Mouse (Mus musculus): ENCODE measurements around the gene Ddb2. TPM values are rescaled to one million over a fixed set of nuclear protein-coding genes. Genes with fewer than 3 reads are reported as not detected.

The Ddb2 gene
- polyA plus RNA-seq (2014; fragmentation: Nextera tagmentation; extraction: Ambion mirVana), result 11.4 and 12.6 TPM in 2 replicates

DNA sequence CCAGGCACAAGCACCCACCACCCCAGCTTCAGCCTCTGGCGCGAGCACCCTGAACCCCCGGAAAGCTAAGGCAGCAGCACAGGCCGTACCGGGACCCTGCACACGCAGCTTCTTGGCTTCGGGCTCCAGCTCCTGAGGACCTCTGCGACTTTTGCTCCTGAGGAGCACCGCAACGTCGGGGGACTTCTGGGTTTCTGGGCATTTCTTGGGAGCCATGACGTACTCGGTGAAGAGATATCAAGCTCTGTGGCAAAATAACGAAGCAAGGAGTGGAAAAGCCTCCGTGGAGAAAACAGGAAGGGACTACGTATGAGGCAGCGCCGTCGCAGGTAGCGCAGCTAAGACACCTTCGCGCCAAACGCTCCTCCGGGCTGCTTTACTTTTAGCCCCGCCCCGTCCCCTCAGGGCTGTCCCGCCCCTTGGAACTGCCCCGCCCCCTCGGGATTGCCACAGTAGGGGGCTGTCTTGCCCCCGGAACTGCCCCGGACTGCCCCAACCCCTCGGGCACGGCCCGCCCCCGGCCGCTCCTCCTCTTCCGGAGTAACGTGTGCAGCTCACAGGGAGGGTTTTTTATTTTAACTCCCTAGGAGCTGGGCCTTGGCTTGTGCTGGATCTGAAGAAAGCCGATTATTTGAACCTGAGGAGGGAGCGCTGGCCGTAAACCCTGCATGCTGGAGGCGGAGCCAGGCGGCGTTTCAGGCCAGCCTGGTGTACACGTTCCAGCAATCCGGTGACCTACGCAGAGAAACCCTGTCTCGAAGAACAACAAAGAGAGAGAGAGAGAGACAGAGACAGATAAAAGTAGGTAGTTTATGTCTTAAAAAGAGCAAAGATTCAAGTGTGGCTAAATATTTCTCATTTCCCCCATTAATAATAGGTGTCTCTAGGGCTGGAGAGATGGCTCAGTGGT, at the start of gene Ddb2:
Gene Ddb2 (minus strand): TSS at position 382 of the 910 bp plus-strand sequence.
- peak within 1 kb of the TSS; percentile 63 for H3K9ac ChIP-seq (replicated peaks; ENCODE audit: low read length)

DNA sequence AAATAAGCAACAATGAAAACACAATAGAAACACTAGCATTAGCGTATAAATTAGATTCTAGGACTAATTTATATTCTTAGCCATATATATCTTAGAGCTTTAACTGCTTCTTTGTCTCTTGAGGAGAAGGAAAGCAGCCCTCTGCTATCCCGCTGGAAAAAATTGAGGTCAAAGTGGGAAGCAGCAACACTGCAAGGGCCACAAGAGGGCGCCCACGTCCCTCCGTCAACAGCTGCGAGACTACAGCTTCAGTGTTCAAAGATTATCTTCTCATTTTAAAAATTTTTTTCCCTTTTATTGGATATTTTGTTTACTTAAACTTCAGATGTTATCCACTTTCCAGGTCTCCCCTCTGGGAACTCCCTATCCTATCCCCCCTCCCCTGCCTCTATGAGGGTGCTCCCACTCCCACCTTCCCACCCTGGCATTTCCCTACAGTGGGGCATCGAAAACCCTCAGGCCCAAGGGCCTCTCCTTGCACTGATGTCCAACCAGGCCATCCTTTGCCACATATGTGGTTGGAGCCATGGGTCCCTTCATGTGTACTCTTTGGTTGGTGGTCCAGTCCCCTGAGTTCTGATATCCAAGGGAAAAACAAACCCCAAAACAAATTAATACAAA, 49.2 kb upstream of the Ddb2 start:
- no peaks in the 10 kb centered on the region for H3K27me3 ChIP-seq (ENCODE audit: control insufficient read depth, insufficient read depth, low read length)
- H3K4me3 ChIP-seq (ENCODE audit: low read depth, low read length), result no peak overlapping the region
- no peaks in the 10 kb centered on the region for H3K9me3 ChIP-seq (replicated peaks; ENCODE audit: control insufficient read depth, low read length)
- H3K9ac ChIP-seq (replicated peaks; ENCODE audit: low read length), result no peak overlapping the region
- no peak overlapping the region for H3K27ac ChIP-seq (replicated peaks; ENCODE audit: low read depth, low read length)
- H3K4me2 ChIP-seq (ENCODE audit: low read depth, low read length), result no peak overlapping the region
- DNase-seq (ENCODE audit: low spot score) (peak; percentile 88), ATAC-seq (replicated peaks; ENCODE audit: insufficient number of reproducible peaks, low FRiP score, low TSS enrichment, low read depth) (0 out of 2 replicates have a peak, but pooled peaks have one; percentile 35)
- H3K4me1 ChIP-seq (ENCODE audit: control insufficient read depth, insufficient read depth, low read length), result peaks cover 5% of the 10 kb centered on the region; the same call in 1 of the 2 replicates
- H3K36me3 ChIP-seq (replicated peaks; ENCODE audit: control insufficient read depth, insufficient read depth, low read depth, low read length), result no peaks in the 10 kb centered on the region
- WGBS, result 14% methylated on average over 7 of the region's 7 CpGs

More for the DNA sequence above, at the start of gene Ddb2:
- peak within 1 kb of the TSS; percentile 72 for H3K27ac ChIP-seq (replicated peaks; ENCODE audit: low read depth, low read length)
- peak; percentile 98 for ATAC-seq (replicated peaks; ENCODE audit: insufficient number of reproducible peaks, low FRiP score, low TSS enrichment, low read depth)
- under 1% methylated on average over 48 of the region's 48 CpGs for WGBS
- DNase-seq (ENCODE audit: low spot score), result peak; percentile 97
- H3K9me3 ChIP-seq (replicated peaks; ENCODE audit: control insufficient read depth, low read length), result no peaks in the 10 kb centered on the region
- H3K4me1 ChIP-seq (ENCODE audit: control insufficient read depth, insufficient read depth, low read length), result no peaks in the 10 kb centered on the region
- peak within 1 kb of the TSS; percentile 49 for H3K4me3 ChIP-seq (ENCODE audit: low read depth, low read length)
- H3K27me3 ChIP-seq (ENCODE audit: control insufficient read depth, insufficient read depth, low read length), result no peaks in the 10 kb centered on the region
- H3K36me3 ChIP-seq (replicated peaks; ENCODE audit: control insufficient read depth, insufficient read depth, low read depth, low read length), result no peaks in the 10 kb centered on the region
- peak within 1 kb of the TSS; percentile 69 for H3K4me2 ChIP-seq (ENCODE audit: low read depth, low read length)

DNA sequence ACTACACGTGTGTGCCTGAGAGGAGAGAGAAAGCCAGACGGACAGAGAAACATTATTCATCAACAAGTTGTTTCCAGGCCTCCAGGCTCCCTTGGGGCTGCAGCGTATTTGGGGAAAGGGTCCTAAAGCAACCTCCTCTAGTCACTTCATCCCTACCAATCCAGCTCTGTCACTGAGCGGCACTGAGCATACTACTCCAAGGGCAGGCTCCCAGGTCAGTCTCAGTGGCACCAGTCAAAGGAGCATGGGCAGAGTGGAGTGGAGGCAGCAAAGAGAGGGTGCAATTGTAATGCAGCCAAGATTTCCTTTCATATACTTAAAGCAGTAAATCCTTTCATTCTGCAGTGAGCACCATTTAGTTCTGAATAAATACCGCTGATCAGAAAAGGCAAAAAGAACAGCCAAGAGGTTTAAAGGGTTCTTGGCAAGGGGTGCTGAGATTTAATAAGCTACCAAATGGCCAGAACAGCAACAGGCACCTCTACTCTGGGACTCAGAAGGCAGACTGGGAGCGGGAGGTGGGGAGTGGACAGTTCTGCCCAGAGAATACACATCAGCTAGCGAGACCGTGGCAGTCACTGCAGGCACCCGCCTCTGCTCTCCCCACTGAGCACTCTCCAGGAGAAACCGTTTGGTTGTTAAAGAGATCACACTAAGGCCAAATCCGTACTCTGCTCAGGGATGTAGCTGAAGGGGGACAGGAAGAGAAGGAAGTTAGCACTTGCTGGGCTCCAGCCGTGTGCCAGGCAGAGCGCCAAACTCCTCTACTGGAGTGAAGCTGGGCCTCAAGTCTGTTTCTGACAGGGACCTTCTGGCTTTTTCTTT, 47.8 kb upstream of the Ddb2 start:
- ATAC-seq (replicated peaks; ENCODE audit: insufficient number of reproducible peaks, low FRiP score, low TSS enrichment, low read depth), result no peak
- no peak for DNase-seq (ENCODE audit: low spot score)
- WGBS, result 65% methylated on average over 13 of the region's 13 CpGs
- no peak overlapping the region for H3K27ac ChIP-seq (replicated peaks; ENCODE audit: low read depth, low read length)
- no peak overlapping the region for H3K4me3 ChIP-seq (ENCODE audit: low read depth, low read length)
- no peaks in the 10 kb centered on the region for H3K27me3 ChIP-seq (ENCODE audit: control insufficient read depth, insufficient read depth, low read length)
- no peaks in the 10 kb centered on the region for H3K36me3 ChIP-seq (replicated peaks; ENCODE audit: control insufficient read depth, insufficient read depth, low read depth, low read length)
- no peak overlapping the region for H3K4me2 ChIP-seq (ENCODE audit: low read depth, low read length)
- no peaks in the 10 kb centered on the region for H3K9me3 ChIP-seq (replicated peaks; ENCODE audit: control insufficient read depth, low read length)
- H3K4me1 ChIP-seq (ENCODE audit: control insufficient read depth, insufficient read depth, low read length), result peaks cover 5% of the 10 kb centered on the region; the same call in 1 of the 2 replicates
- H3K9ac ChIP-seq (replicated peaks; ENCODE audit: low read length), result no peak overlapping the region

DNA sequence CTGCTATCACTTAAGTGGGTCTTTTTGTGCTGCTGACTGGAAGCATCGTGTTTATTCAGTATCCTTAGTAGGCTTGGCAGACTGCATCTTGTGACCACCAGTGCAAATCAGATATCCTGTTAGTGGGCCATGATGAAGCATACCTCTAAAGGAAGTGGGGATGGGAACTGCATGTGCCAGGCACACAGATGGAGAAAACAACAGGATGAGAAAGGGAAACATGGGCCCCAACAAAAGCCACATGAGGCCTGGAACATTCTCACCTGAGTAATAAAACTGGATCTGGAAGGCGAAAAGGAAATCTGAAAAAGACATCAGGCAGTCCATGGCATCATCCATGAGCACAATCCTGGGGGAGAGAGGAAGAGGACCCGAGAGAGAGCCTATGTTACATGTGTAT, 47.2 kb upstream of the Ddb2 start:
- Histone ChIP-seq H3K4me2 (ENCODE audit: low read depth, low read length) (no peak overlapping the region), H3K27ac (replicated peaks; ENCODE audit: low read depth, low read length) (no peak overlapping the region), H3K4me1 (ENCODE audit: control insufficient read depth, insufficient read depth, low read length) (peaks cover 5% of the 10 kb centered on the region; the same call in 1 of the 2 replicates), H3K9me3 (replicated peaks; ENCODE audit: control insufficient read depth, low read length) (no peaks in the 10 kb centered on the region), H3K4me3 (ENCODE audit: low read depth, low read length) (no peak overlapping the region), H3K27me3 (ENCODE audit: control insufficient read depth, insufficient read depth, low read length) (no peaks in the 10 kb centered on the region), H3K9ac (replicated peaks; ENCODE audit: low read length) (no peak overlapping the region), H3K36me3 (replicated peaks; ENCODE audit: control insufficient read depth, insufficient read depth, low read depth, low read length) (no peaks in the 10 kb centered on the region)
- 82% methylated on average over 3 of the region's 3 CpGs for WGBS
- ATAC-seq (replicated peaks; ENCODE audit: insufficient number of reproducible peaks, low FRiP score, low TSS enrichment, low read depth) (no peak), DNase-seq (ENCODE audit: low spot score) (no peak)

DNA sequence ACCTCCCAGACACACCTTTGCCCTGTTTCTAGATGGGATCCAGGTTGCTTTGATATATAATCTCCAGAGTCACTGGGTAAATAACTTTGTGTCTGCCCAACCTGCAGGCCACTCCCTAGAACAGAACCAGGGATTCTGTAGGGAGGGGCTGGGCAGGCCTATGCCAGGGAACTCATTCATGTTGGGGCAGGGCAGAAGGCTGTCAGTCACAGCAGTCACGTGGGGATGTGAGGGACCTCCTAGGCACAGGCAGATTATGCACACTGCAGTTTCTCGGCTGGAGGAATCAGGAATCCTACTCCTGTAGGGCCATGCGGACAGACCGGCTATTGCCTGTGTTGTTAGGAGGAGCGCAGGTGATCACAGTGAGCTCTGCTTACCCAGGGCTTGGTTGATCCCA, 44.6 kb upstream of the Ddb2 start:
- H3K4me1 ChIP-seq (ENCODE audit: control insufficient read depth, insufficient read depth, low read length), result peaks cover 5% of the 10 kb centered on the region; the same call in 1 of the 2 replicates
- no peak overlapping the region for H3K4me3 ChIP-seq (ENCODE audit: low read depth, low read length)
- H3K27me3 ChIP-seq (ENCODE audit: control insufficient read depth, insufficient read depth, low read length), result no peaks in the 10 kb centered on the region
- no peaks in the 10 kb centered on the region for H3K9me3 ChIP-seq (replicated peaks; ENCODE audit: control insufficient read depth, low read length)
- H3K9ac ChIP-seq (replicated peaks; ENCODE audit: low read length), result no peak overlapping the region
- ATAC-seq (replicated peaks; ENCODE audit: insufficient number of reproducible peaks, low FRiP score, low TSS enrichment, low read depth), result 0 out of 2 replicates have a peak, but pooled peaks have one; percentile 42
- H3K27ac ChIP-seq (replicated peaks; ENCODE audit: low read depth, low read length), result 0 out of 2 replicates have a peak overlapping the region, but pooled peaks have one; percentile 16
- H3K4me2 ChIP-seq (ENCODE audit: low read depth, low read length), result no peak overlapping the region
- DNase-seq (ENCODE audit: low spot score), result no peak
- no peaks in the 10 kb centered on the region for H3K36me3 ChIP-seq (replicated peaks; ENCODE audit: control insufficient read depth, insufficient read depth, low read depth, low read length)
- 36% methylated on average over 5 of the region's 5 CpGs for WGBS

DNA sequence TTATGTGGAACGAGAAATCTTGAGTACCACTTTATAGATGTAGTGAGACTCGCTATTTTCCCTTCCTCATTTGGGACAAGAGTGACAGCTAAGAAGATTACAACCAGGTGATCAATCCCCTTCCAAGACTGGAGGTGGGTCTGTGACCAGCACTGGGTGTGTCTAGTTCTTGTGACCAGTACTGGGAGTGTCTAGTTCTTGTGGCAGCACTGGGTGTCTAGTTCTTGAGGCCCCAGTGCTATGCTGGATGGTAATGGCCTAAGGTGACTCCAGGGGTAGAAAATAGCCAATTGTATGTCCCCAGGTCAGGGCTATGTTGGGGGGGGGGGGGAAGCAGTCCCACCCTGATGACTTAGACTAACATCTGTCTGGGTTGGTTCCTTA, 42.6 kb upstream of the Ddb2 start:
- H3K27ac ChIP-seq (replicated peaks; ENCODE audit: low read depth, low read length), result no peak overlapping the region
- H3K4me2 ChIP-seq (ENCODE audit: low read depth, low read length), result no peak overlapping the region
- H3K36me3 ChIP-seq (replicated peaks; ENCODE audit: control insufficient read depth, insufficient read depth, low read depth, low read length), result no peaks in the 10 kb centered on the region; the same call in 1 of the 2 replicates
- H3K9me3 ChIP-seq (replicated peaks; ENCODE audit: control insufficient read depth, low read length), result no peaks in the 10 kb centered on the region
- ATAC-seq (replicated peaks; ENCODE audit: insufficient number of reproducible peaks, low FRiP score, low TSS enrichment, low read depth) (no peak), DNase-seq (ENCODE audit: low spot score) (no peak)
- 83% methylated on average over 2 of the region's 2 CpGs for WGBS
- H3K4me3 ChIP-seq (ENCODE audit: low read depth, low read length), result no peak overlapping the region
- peaks cover 5% of the 10 kb centered on the region; the same call in 1 of the 2 replicates for H3K4me1 ChIP-seq (ENCODE audit: control insufficient read depth, insufficient read depth, low read length)
- no peaks in the 10 kb centered on the region for H3K27me3 ChIP-seq (ENCODE audit: control insufficient read depth, insufficient read depth, low read length)
- no peak overlapping the region for H3K9ac ChIP-seq (replicated peaks; ENCODE audit: low read length)

DNA sequence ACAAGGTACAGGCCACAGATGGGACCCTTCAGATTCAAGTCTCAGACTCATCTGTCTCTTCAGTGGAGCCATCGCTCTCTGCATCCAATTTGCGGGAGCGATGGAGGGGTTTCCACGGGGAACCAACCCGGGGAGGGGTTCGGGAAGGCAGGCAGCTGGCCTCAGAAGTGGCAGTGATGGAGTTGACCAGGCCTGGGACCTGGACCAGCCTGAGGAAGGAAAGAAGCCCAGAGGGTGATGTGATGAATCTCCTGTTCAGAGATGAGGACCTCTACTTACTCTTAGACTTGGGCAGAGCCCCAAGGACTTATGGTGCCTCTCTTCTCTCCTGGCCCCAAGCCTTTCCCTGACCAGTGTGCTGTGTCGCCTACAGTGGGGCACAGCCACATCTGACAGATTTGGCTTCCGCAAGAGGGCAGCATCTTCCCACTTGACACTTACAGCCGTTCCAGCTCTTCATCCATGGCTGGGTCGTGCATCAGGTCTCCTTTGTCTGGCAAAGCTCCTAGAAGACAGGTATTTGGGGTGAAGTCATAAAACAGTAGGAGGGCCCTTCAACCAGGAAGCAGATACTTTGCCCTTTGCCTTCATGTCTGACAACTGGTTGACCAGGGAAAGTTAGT, 42.1 kb upstream of the Ddb2 start:
- H3K9ac ChIP-seq (replicated peaks; ENCODE audit: low read length), result no peak overlapping the region; the same call in 1 of the 2 replicates
- H3K9me3 ChIP-seq (replicated peaks; ENCODE audit: control insufficient read depth, low read length), result no peaks in the 10 kb centered on the region
- DNase-seq (ENCODE audit: low spot score) (peak; percentile 73), ATAC-seq (replicated peaks; ENCODE audit: insufficient number of reproducible peaks, low FRiP score, low TSS enrichment, low read depth) (peak; percentile 20; the same call in 1 of the 2 replicates)
- no peak overlapping the region for H3K4me3 ChIP-seq (ENCODE audit: low read depth, low read length)
- H3K36me3 ChIP-seq (replicated peaks; ENCODE audit: control insufficient read depth, insufficient read depth, low read depth, low read length), result peaks cover under 1% of the 10 kb centered on the region
- H3K27me3 ChIP-seq (ENCODE audit: control insufficient read depth, insufficient read depth, low read length), result no peaks in the 10 kb centered on the region
- H3K27ac ChIP-seq (replicated peaks; ENCODE audit: low read depth, low read length), result no peak overlapping the region
- WGBS, result 44% methylated on average over 10 of the region's 10 CpGs
- H3K4me2 ChIP-seq (ENCODE audit: low read depth, low read length), result no peak overlapping the region
- H3K4me1 ChIP-seq (ENCODE audit: control insufficient read depth, insufficient read depth, low read length), result peaks cover 5% of the 10 kb centered on the region; the same call in 1 of the 2 replicates

Measured in embryonic facial prominence, embryonic 11.5 days (tissue).